Mouse (Mus musculus): ENCODE results near the gene Shpk. TPM values are rescaled to one million over a fixed set of nuclear protein-coding genes. Genes with fewer than 3 reads are reported as not detected.

Gene Shpk
- polyA plus RNA-seq, 1 experiment from 2014 or later = 1.4 TPM

GRCm38 (mm10) chr11:73201597-73201996, 2.3 kb downstream of the Shpk start:
- no peaks in the 10 kb centered on the region for H3K36me3 ChIP-seq
- H3K4me3 ChIP-seq = no peak overlapping the region
- no peak for ATAC-seq (ENCODE audit: low FRiP score, low read depth)
- H3K4me1 ChIP-seq = peaks cover 13% of the 10 kb centered on the region
- H3K27ac ChIP-seq (replicated peaks) = no peak overlapping the region
- H3K9me3 ChIP-seq = no peaks in the 10 kb centered on the region
- 34% methylated on average over 4 of the region's 4 CpGs for WGBS
- H3K4me2 ChIP-seq (replicated peaks) = no peak overlapping the region
- H3K9ac ChIP-seq (replicated peaks) = no peak overlapping the region
- H3K27me3 ChIP-seq = peaks cover 7% of the 10 kb centered on the region; the same call in 1 of the 2 replicates

DNA sequence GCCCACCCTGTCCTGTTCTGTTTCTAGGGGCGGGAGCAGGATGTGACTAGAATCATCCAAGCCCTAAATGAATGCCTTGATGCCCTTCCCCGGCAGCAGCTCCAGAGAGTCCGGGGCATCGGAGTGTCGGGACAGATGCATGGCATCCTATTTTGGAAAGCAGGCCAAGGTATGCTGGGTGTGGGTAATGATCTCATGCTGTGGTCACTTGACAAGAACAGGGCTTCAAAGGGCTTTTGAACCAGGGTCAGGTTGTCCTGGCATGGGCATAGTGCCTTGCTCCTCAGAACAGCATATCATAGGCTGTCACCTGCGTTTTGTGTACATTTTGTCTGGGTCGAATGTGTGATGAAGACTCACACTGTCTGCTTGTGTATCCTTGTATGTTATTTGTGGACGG, 4.6 kb downstream of the Shpk start:
- H3K36me3 ChIP-seq = no peaks in the 10 kb centered on the region

DNA sequence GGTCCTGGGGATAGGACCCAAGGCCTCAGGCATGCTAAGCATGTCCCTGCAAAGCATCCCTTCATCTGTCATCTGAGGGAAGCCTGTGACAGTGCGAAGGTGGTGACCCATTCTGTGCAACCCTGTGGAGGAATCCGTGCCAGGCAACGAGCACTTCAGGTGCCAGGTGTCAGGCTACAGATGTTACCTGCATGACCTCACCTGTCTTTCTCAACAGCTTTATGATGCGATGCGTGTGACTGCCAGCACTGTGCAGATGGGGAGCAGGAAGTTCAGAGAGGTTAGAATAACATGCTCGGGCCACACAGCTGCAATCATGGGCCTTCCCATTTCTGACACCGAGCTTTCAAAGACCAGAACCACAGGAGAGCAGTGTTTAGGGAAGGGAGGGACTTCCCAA, 5.9 kb downstream of the Shpk start:
- H3K4me1 ChIP-seq = no peaks in the 10 kb centered on the region
- H3K4me2 ChIP-seq (replicated peaks) = no peak overlapping the region
- H3K36me3 ChIP-seq = no peaks in the 10 kb centered on the region
- no peak for ATAC-seq (ENCODE audit: low FRiP score, low read depth)
- H3K9me3 ChIP-seq = no peaks in the 10 kb centered on the region
- H3K4me3 ChIP-seq = no peak overlapping the region
- H3K27me3 ChIP-seq = peaks cover 1% of the 10 kb centered on the region; the same call in 1 of the 2 replicates
- no peak overlapping the region for H3K27ac ChIP-seq (replicated peaks)
- no peak overlapping the region for H3K9ac ChIP-seq (replicated peaks)
- 79% methylated on average over 7 of the region's 7 CpGs for WGBS

More for the DNA sequence above, 4.6 kb downstream of the Shpk start:
- H3K27ac ChIP-seq (replicated peaks) = no peak overlapping the region
- H3K4me2 ChIP-seq (replicated peaks) = no peak overlapping the region
- peaks cover 5% of the 10 kb centered on the region for H3K4me1 ChIP-seq
- no peaks in the 10 kb centered on the region for H3K9me3 ChIP-seq
- peaks cover 7% of the 10 kb centered on the region; the same call in 1 of the 2 replicates for H3K27me3 ChIP-seq
- ATAC-seq (ENCODE audit: low FRiP score, low read depth) = no peak
- H3K4me3 ChIP-seq = no peak overlapping the region
- H3K9ac ChIP-seq (replicated peaks) = no peak overlapping the region
- 86% methylated on average over 8 of the region's 8 CpGs for WGBS

DNA sequence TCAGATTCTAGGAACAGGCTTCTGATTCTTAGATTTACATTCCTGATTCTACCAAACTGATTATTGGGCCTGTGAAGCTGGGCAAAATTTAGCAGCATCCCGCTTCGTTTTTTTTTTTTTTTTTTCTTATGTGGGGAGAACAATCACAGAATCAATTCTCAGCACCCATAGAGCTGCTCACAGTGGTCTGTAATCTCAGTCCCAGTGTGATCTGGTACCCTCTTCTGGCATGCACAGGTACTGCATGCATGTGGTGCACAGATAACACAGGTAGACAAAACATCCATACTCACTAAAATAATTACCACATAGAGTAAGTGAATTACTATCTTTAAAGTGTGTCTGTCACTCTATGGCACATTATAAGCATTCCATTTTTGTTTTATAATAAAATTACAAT, 8.4 kb downstream of the Shpk start:
- Histone ChIP-seq H3K27ac (replicated peaks) (no peak overlapping the region), H3K4me2 (replicated peaks) (no peak overlapping the region), H3K4me1 (no peaks in the 10 kb centered on the region), H3K4me3 (no peak overlapping the region), H3K27me3 (no peaks in the 10 kb centered on the region), H3K9ac (replicated peaks) (no peak overlapping the region), H3K36me3 (no peaks in the 10 kb centered on the region), H3K9me3 (no peaks in the 10 kb centered on the region)
- WGBS = 91% methylated on average over 2 of the region's 2 CpGs
- no peak for ATAC-seq (ENCODE audit: low FRiP score, low read depth)

- ATAC-seq (ENCODE audit: low FRiP score, low read depth) = no peak
Measured at GRCm38 (mm10) chr11:73213956-73214355, 14.7 kb downstream of the Shpk start.

GRCm38 (mm10) chr11:73219671-73220070, 20.4 kb downstream of the Shpk start:
- no peak for ATAC-seq (ENCODE audit: low FRiP score, low read depth)
- Histone ChIP-seq H3K36me3 (no peaks in the 10 kb centered on the region), H3K9me3 (no peaks in the 10 kb centered on the region), H3K27ac (replicated peaks) (no peak overlapping the region), H3K4me2 (replicated peaks) (no peak overlapping the region), H3K9ac (replicated peaks) (no peak overlapping the region), H3K27me3 (no peaks in the 10 kb centered on the region), H3K4me3 (no peak overlapping the region), H3K4me1 (no peaks in the 10 kb centered on the region)
- WGBS = 53% methylated on average over 2 of the region's 2 CpGs

More at GRCm38 (mm10) chr11:73213956-73214355, 14.7 kb downstream of the Shpk start:
- no peak overlapping the region for H3K9ac ChIP-seq (replicated peaks)
- no peaks in the 10 kb centered on the region for H3K9me3 ChIP-seq
- H3K4me1 ChIP-seq = no peaks in the 10 kb centered on the region
- 88% methylated on average over 3 of the region's 3 CpGs for WGBS
- no peaks in the 10 kb centered on the region for H3K27me3 ChIP-seq
- H3K27ac ChIP-seq (replicated peaks) = no peak overlapping the region
- H3K36me3 ChIP-seq = no peaks in the 10 kb centered on the region
- no peak overlapping the region for H3K4me2 ChIP-seq (replicated peaks)
- no peak overlapping the region for H3K4me3 ChIP-seq

- Histone ChIP-seq H3K9me3 (no peaks in the 10 kb centered on the region), H3K4me1 (no peaks in the 10 kb centered on the region), H3K9ac (replicated peaks) (no peak overlapping the region), H3K4me2 (replicated peaks) (no peak overlapping the region), H3K4me3 (no peak overlapping the region), H3K27me3 (no peaks in the 10 kb centered on the region), H3K27ac (replicated peaks) (no peak overlapping the region), H3K36me3 (no peaks in the 10 kb centered on the region)
- WGBS = 97% methylated on average over 1 of the region's 1 CpGs
- no peak for ATAC-seq (ENCODE audit: low FRiP score, low read depth)
Measured at GRCm38 (mm10) chr11:73220651-73221050, 21.4 kb downstream of the Shpk start.

DNA sequence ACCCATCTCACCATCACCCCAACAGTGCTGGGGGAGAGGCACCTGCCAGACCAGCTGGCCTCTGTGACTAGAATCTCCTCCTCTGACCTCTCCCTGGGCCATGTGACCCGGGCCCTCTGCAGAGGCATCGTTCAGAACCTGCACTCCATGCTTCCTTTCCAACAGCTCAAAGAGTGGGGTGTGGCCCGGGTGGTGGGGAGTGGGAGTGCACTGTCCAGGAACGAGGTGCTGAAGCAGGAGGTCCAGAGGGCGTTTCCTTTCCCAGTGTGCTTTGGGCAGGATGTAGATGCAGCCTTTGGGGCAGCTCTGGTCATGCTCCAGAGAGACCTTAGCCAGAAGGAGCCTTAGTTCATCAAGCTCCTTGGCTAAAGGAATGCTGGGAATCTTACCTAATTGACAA, 23.6 kb downstream of the Shpk start:
- Histone ChIP-seq H3K4me2 (replicated peaks) (no peak overlapping the region), H3K4me3 (no peak overlapping the region), H3K4me1 (no peaks in the 10 kb centered on the region), H3K27me3 (no peaks in the 10 kb centered on the region), H3K9ac (replicated peaks) (no peak overlapping the region), H3K9me3 (no peaks in the 10 kb centered on the region), H3K36me3 (no peaks in the 10 kb centered on the region), H3K27ac (replicated peaks) (no peak overlapping the region)
- WGBS = 51% methylated on average over 5 of the region's 5 CpGs
- no peak for ATAC-seq (ENCODE audit: low FRiP score, low read depth)

- H3K27ac ChIP-seq (replicated peaks) = no peak overlapping the region
- H3K9ac ChIP-seq (replicated peaks) = no peak overlapping the region
- H3K4me3 ChIP-seq = no peak overlapping the region
- H3K27me3 ChIP-seq = no peaks in the 10 kb centered on the region
- WGBS = 56% methylated on average over 2 of the region's 2 CpGs
- no peaks in the 10 kb centered on the region for H3K9me3 ChIP-seq
- H3K4me2 ChIP-seq (replicated peaks) = no peak overlapping the region
- H3K4me1 ChIP-seq = no peaks in the 10 kb centered on the region
- no peaks in the 10 kb centered on the region for H3K36me3 ChIP-seq
- ATAC-seq (ENCODE audit: low FRiP score, low read depth) = no peak
Measured at GRCm38 (mm10) chr11:73223966-73224365, 24.7 kb downstream of the Shpk start.

- H3K9ac ChIP-seq (replicated peaks) = no peak overlapping the region
- H3K36me3 ChIP-seq = no peaks in the 10 kb centered on the region
- WGBS = 90% methylated on average over 6 of the region's 6 CpGs
- H3K9me3 ChIP-seq = no peaks in the 10 kb centered on the region
- no peak overlapping the region for H3K4me3 ChIP-seq
- ATAC-seq (ENCODE audit: low FRiP score, low read depth) = no peak
- no peak overlapping the region for H3K4me2 ChIP-seq (replicated peaks)
- H3K4me1 ChIP-seq = no peaks in the 10 kb centered on the region
- H3K27me3 ChIP-seq = no peaks in the 10 kb centered on the region
- no peak overlapping the region for H3K27ac ChIP-seq (replicated peaks)
Measured at GRCm38 (mm10) chr11:73225856-73226255, 26.6 kb downstream of the Shpk start.

- no peak for ATAC-seq (ENCODE audit: low FRiP score, low read depth)
- H3K4me1 ChIP-seq = no peaks in the 10 kb centered on the region
- H3K9ac ChIP-seq (replicated peaks) = no peak overlapping the region
- H3K27me3 ChIP-seq = no peaks in the 10 kb centered on the region
- no peak overlapping the region for H3K4me2 ChIP-seq (replicated peaks)
- H3K9me3 ChIP-seq = no peaks in the 10 kb centered on the region
- H3K4me3 ChIP-seq = no peak overlapping the region
- H3K27ac ChIP-seq (replicated peaks) = no peak overlapping the region
- no peaks in the 10 kb centered on the region for H3K36me3 ChIP-seq
- WGBS = 84% methylated on average over 5 of the region's 5 CpGs
Measured at GRCm38 (mm10) chr11:73228881-73229280, 29.6 kb downstream of the Shpk start.

GRCm38 (mm10) chr11:73230081-73230480, 30.8 kb downstream of the Shpk start:
- no peak for ATAC-seq (ENCODE audit: low FRiP score, low read depth)
- H3K9me3 ChIP-seq = no peaks in the 10 kb centered on the region
- H3K36me3 ChIP-seq = no peaks in the 10 kb centered on the region
- H3K4me1 ChIP-seq = no peaks in the 10 kb centered on the region
- H3K27ac ChIP-seq (replicated peaks) = no peak overlapping the region
- H3K9ac ChIP-seq (replicated peaks) = no peak overlapping the region
- H3K4me3 ChIP-seq = no peak overlapping the region
- no peak overlapping the region for H3K4me2 ChIP-seq (replicated peaks)
- no peaks in the 10 kb centered on the region for H3K27me3 ChIP-seq
- WGBS = 89% methylated on average over 5 of the region's 5 CpGs

- Histone ChIP-seq H3K4me3 (no peak overlapping the region), H3K9ac (replicated peaks) (no peak overlapping the region), H3K9me3 (no peaks in the 10 kb centered on the region), H3K36me3 (no peaks in the 10 kb centered on the region), H3K27ac (replicated peaks) (no peak overlapping the region), H3K4me2 (replicated peaks) (no peak overlapping the region), H3K27me3 (no peaks in the 10 kb centered on the region), H3K4me1 (no peaks in the 10 kb centered on the region)
- WGBS = 77% methylated on average over 2 of the region's 2 CpGs
- no peak for ATAC-seq (ENCODE audit: low FRiP score, low read depth)
Measured at GRCm38 (mm10) chr11:73232513-73232912, 33.3 kb downstream of the Shpk start.
